Mouse (Mus musculus) kidney, adult 9 months (tissue): ENCODE measurements at regions not wholly inside any gene's neighbourhood (a gene's known extent, or its start where the extent isn't known, plus 50 kb on each side); places are given as distances from the start of the nearest gene placed in this dataset.

Source experiments
- DNase-seq: peaks from one replicate; pipeline ENCODE4 v3.0.0; 2022

GRCm38 (mm10) chr3:62159031-62159430 is 179.1 kb upstream of the Arhgef26 start:
- peak; percentile 19 for DNase-seq

GRCm38 (mm10) chr3:62170647-62171046 is 167.5 kb upstream of the Arhgef26 start:
- DNase-seq = peak; percentile 8

- no peak for DNase-seq
Observed at GRCm38 (mm10) chr3:62187807-62188509, 150.2 kb upstream of the Arhgef26 start.

GRCm38 (mm10) chr3:62192466-62192865 is 145.7 kb upstream of the Arhgef26 start:
- DNase-seq = peak; percentile 45

GRCm38 (mm10) chr3:62194421-62194820 is 143.7 kb upstream of the Arhgef26 start:
- no peak for DNase-seq

- DNase-seq = no peak
Observed at GRCm38 (mm10) chr3:62196679-62197078, 141.5 kb upstream of the Arhgef26 start.

GRCm38 (mm10) chr3:62215806-62216205 is 122.3 kb upstream of the Arhgef26 start:
- DNase-seq = peak; percentile 53

GRCm38 (mm10) chr3:62217335-62217734 is 120.8 kb upstream of the Arhgef26 start:
- DNase-seq = no peak

- no peak for DNase-seq
Observed at GRCm38 (mm10) chr3:62227697-62228096, 110.4 kb upstream of the Arhgef26 start.

GRCm38 (mm10) chr3:62228156-62228555 is 110.0 kb upstream of the Arhgef26 start:
- no peak for DNase-seq

- peak; percentile 5 for DNase-seq
Observed at GRCm38 (mm10) chr3:62241031-62241430, 97.1 kb upstream of the Arhgef26 start.

- no peak for DNase-seq
Observed at GRCm38 (mm10) chr3:62271703-62272102, 66.4 kb upstream of the Arhgef26 start.

- no peak for DNase-seq
Observed at GRCm38 (mm10) chr3:62278279-62278678, 59.9 kb upstream of the Arhgef26 start.

GRCm38 (mm10) chr3:62280960-62281359 is 57.2 kb upstream of the Arhgef26 start:
- DNase-seq = no peak
